Mouse (Mus musculus): Measurements from ENCODE around the gene Pxt1.

Gene Pxt1

GRCm38 (mm10) chr17:28915060-28915628 is 28.5 kb downstream of the Pxt1 start, which contains the start of gene 4930539E08Rik:
TSS of gene 4930539E08Rik (minus strand) at chr17:28915324.
- no peak for DNase-seq (ENCODE audit: low read depth, low spot score)

- no peak for DNase-seq (ENCODE audit: low read depth, low spot score)
These were observed 29.7 kb downstream of the Pxt1 start for GRCm38 (mm10) chr17:28913940-28914339.

GRCm38 (mm10) chr17:28913200-28913599 is 30.4 kb downstream of the Pxt1 start:
- no peak for DNase-seq (ENCODE audit: low read depth, low spot score)

- no peak for DNase-seq (ENCODE audit: low read depth, low spot score)
These were observed 33.5 kb downstream of the Pxt1 start for GRCm38 (mm10) chr17:28910139-28910538.

GRCm38 (mm10) chr17:28909252-28909941 is 34.2 kb downstream of the Pxt1 start:
- DNase-seq (ENCODE audit: low read depth, low spot score) = no peak

- no peak for DNase-seq (ENCODE audit: low read depth, low spot score)
These were observed 35.7 kb downstream of the Pxt1 start for GRCm38 (mm10) chr17:28907959-28908358.

- DNase-seq (ENCODE audit: low read depth, low spot score) = no peak
These were observed 38.2 kb downstream of the Pxt1 start for GRCm38 (mm10) chr17:28905377-28905916.

GRCm38 (mm10) chr17:28904546-28905376 is 38.9 kb downstream of the Pxt1 start:
- DNase-seq (ENCODE audit: low read depth, low spot score) = no peak

GRCm38 (mm10) chr17:28901559-28901958 is 42.1 kb downstream of the Pxt1 start:
- DNase-seq (ENCODE audit: low read depth, low spot score) = no peak

- no peak for DNase-seq (ENCODE audit: low read depth, low spot score)
These were observed 44.2 kb downstream of the Pxt1 start for GRCm38 (mm10) chr17:28899427-28899826.

GRCm38 (mm10) chr17:28898249-28898648 is 45.4 kb downstream of the Pxt1 start:
- no peak for DNase-seq (ENCODE audit: low read depth, low spot score)

- no peak for DNase-seq (ENCODE audit: low read depth, low spot score)
These were observed 45.8 kb downstream of the Pxt1 start for GRCm38 (mm10) chr17:28897817-28898216.

GRCm38 (mm10) chr17:28896095-28896780 is 47.4 kb downstream of the Pxt1 start:
- DNase-seq (ENCODE audit: low read depth, low spot score) = no peak

- DNase-seq (ENCODE audit: low read depth, low spot score) = no peak
These were observed 48.3 kb downstream of the Pxt1 start for GRCm38 (mm10) chr17:28895217-28895875.

- DNase-seq (ENCODE audit: low read depth, low spot score) = no peak
These were observed 49.4 kb downstream of the Pxt1 start for GRCm38 (mm10) chr17:28894050-28894767.

- DNase-seq (ENCODE audit: low read depth, low spot score) = no peak
These were observed 57.4 kb downstream of the Pxt1 start for GRCm38 (mm10) chr17:28886266-28886665.

- DNase-seq (ENCODE audit: low read depth, low spot score) = no peak
These were observed 58.4 kb downstream of the Pxt1 start for GRCm38 (mm10) chr17:28885231-28885630.
